Mouse (Mus musculus) 3134 (cell line): ENCODE data around the gene Rara.
A peak's percentile ranks its signal among the peaks of the same experiment; 100 is the strongest.
"Not testable (repeated sequence)": the region's sequence is repeated elsewhere in the genome, so short reads cannot be mapped to it uniquely, and the experiment has no call there.

Experiments
- DNase-seq: peaks from one replicate; pipeline ENCODE4 v3.0.0-alpha.2; 2011; ENCODE audit warnings: low spot score; ENCODE audit not compliant: insufficient read length; ENCODE audit errors: extremely low read depth

Rara gene

GRCm38 (mm10) chr11:98983551-98983950 lies 55.9 kb downstream of the Rara start:
- DNase-seq, result no peak

GRCm38 (mm10) chr11:98985542-98985941 lies 57.9 kb downstream of the Rara start:
- DNase-seq, result no peak

GRCm38 (mm10) chr11:98988260-98988659 lies 60.6 kb downstream of the Rara start:
- not testable (repeated sequence) for DNase-seq

GRCm38 (mm10) chr11:98990866-98991265 lies 63.2 kb downstream of the Rara start:
- DNase-seq, result no peak

- no peak for DNase-seq
Observed at GRCm38 (mm10) chr11:98995987-98996386, 68.4 kb downstream of the Rara start.

GRCm38 (mm10) chr11:98997659-98998058 lies 70.0 kb downstream of the Rara start:
- no peak for DNase-seq

GRCm38 (mm10) chr11:98998776-98999175 lies 71.2 kb downstream of the Rara start:
- DNase-seq, result no peak

GRCm38 (mm10) chr11:98999243-98999642 lies 71.6 kb downstream of the Rara start:
- DNase-seq, result no peak

GRCm38 (mm10) chr11:99006788-99007187 lies 79.2 kb downstream of the Rara start:
- DNase-seq, result no peak

- DNase-seq, result no peak
Observed at GRCm38 (mm10) chr11:99010124-99010523, 82.5 kb downstream of the Rara start.

GRCm38 (mm10) chr11:99010706-99011105 lies 83.1 kb downstream of the Rara start:
- no peak for DNase-seq

- DNase-seq, result no peak
Observed at GRCm38 (mm10) chr11:99013856-99014255, 86.2 kb downstream of the Rara start.

- DNase-seq, result no peak
Observed at GRCm38 (mm10) chr11:99019844-99020243, 92.2 kb downstream of the Rara start.

GRCm38 (mm10) chr11:99022384-99022933 lies 94.8 kb downstream of the Rara start:
- DNase-seq, result no peak

GRCm38 (mm10) chr11:99023094-99023493 lies 95.5 kb downstream of the Rara start:
- DNase-seq, result no peak

GRCm38 (mm10) chr11:99023500-99024467 lies 96.2 kb downstream of the Rara start, which contains the start of gene Top2a:
Gene Top2a (minus strand): TSS chr11:99024189.
- peak; percentile 92 for DNase-seq
